Mouse (Mus musculus) forebrain, embryonic 16.5 days (tissue): ENCODE results near the gene 1110051M20Rik. TPM values are rescaled to one million over a fixed set of nuclear protein-coding genes. Genes with fewer than 3 reads are reported as not detected.

Experiments used
- ATAC-seq: fragments of 200-750 bp; cut with Nextera tagmentation; 2 replicates; pipeline ENCODE4 v1.8.0; 2017; ENCODE audit warnings: mild to moderate bottlenecking, moderate library complexity
- H3K27ac ChIP-seq: fragments of 300-500 bp; sonication (generic); 2 replicates; pipeline ENCODE4 v1.5.1; 2014; ENCODE audit warnings: low read length, control low read depth
- H3K27me3 ChIP-seq: fragments of 300-500 bp; sonication (generic); replicated peaks from 2 replicates; pipeline ENCODE4 v1.6.1; 2014; ENCODE audit warnings: low read length; ENCODE audit not compliant: control insufficient read depth, insufficient read depth
- H3K36me3 ChIP-seq: fragments of 300-500 bp; sonication (generic); 2 replicates; pipeline ENCODE4 v1.6.1; 2014; ENCODE audit not compliant: control insufficient read depth, insufficient read depth
- H3K4me1 ChIP-seq: fragments of 300-500 bp; sonication (generic); replicated peaks from 2 replicates; pipeline ENCODE4 v1.6.1; 2014; ENCODE audit warnings: low read length; ENCODE audit not compliant: control insufficient read depth, insufficient read depth
- H3K4me2 ChIP-seq: fragments of 300-500 bp; sonication (generic); 2 replicates; pipeline ENCODE4 v1.6.1; 2014; ENCODE audit warnings: mild to moderate bottlenecking, low read length, control low read depth
- H3K4me3 ChIP-seq: fragments of 300-500 bp; sonication (generic); replicated peaks from 2 replicates; pipeline ENCODE4 v1.5.1; 2014; ENCODE audit warnings: mild to moderate bottlenecking, low read length, control low read depth
- H3K9ac ChIP-seq: fragments of 300-500 bp; sonication (generic); replicated peaks from 2 replicates; pipeline ENCODE4 v1.6.1; 2014; ENCODE audit warnings: low read depth, low read length, control low read depth
- H3K9me3 ChIP-seq: fragments of 300-500 bp; sonication (generic); 2 replicates; pipeline ENCODE4 v1.6.1; 2016; ENCODE audit warnings: low read length; ENCODE audit not compliant: control insufficient read depth
- WGBS: fragments of 180-500 bp; shearing (Covaris S2); extraction: QIAGEN DNeasy Blood & Tissue Kit; methylation state at CpG from one replicate; pipeline ENCODE4 v1.1.7; 2014; 5-methylcytosine and 5-hydroxymethylcytosine counted together
- polyA plus RNA-seq: library from polyadenylated mRNA; unstranded; fragments of >200 nt; fragmentation: Nextera tagmentation; extraction: Ambion mirVana; gene quantifications from 2 replicates; pipeline ENCODE4 v1.2.1, GENCODE M21; 2015

The 1110051M20Rik gene
- polyA plus RNA-seq, 1 experiment from 2014 or later: 187 TPM

- Histone ChIP-seq H3K4me3 (peak overlapping the region; percentile 62), H3K36me3 (no peaks in the 10 kb centered on the region), H3K4me1 (peaks cover 28% of the 10 kb centered on the region), H3K27ac (no peak overlapping the region), H3K9me3 (no peaks in the 10 kb centered on the region), H3K9ac (peak overlapping the region; percentile 46), H3K4me2 (peak overlapping the region; percentile 97), H3K27me3 (no peaks in the 10 kb centered on the region)
- peak; percentile 39 for ATAC-seq
- 39% methylated on average over 5 of the region's 5 CpGs for WGBS
Observed at GRCm38 (mm10) chr2:91258054-91258453, 186.4 kb downstream of the 1110051M20Rik start.

DNA sequence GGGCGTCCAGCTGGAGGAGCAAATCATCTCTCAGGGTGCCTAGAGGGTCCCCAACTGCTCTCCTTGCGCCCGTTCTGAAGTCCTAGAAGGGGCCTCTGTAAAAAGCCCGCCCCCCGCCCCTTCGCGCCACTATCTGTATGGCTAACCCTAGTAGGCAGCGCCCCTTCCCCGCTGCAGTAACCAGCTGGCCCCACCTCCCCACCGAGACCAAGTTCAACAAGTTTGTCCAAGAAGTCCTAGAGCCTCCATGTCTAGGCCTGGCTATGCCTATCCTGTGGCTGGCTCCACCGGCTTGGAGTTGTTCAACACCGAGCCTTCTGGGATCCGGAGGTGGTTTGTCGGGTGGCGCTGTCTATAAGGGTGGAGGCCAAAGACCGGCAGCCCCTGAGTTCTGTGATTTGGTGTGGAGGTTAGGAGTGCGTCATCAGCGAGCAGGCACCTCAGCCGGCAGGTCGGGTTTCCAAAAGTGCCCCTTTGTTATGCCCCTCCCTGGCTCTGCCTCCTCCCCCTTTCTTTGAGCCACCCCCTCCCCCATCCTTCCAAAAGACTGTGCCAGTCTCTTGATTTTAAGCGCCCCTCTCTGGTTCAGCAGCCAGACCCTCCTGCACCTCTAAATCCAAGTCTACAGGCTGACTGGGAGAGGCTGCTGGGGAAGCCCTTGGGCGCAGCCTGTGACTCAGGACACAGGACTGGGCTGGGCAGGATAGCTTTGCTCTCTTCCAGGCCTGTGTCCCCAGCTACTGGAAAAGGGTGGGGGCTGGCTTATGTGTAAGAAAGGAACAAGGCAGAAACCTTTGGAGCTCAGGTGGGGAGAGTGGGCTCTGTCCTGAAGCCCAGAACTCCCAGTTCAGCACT, 187.2 kb downstream of the 1110051M20Rik start:
- peak overlapping the region; percentile 97 for H3K4me2 ChIP-seq
- under 1% methylated on average over 22 of the region's 22 CpGs for WGBS
- H3K27me3 ChIP-seq: no peaks in the 10 kb centered on the region
- no peak overlapping the region for H3K27ac ChIP-seq
- H3K9ac ChIP-seq: peak overlapping the region; percentile 69
- no peaks in the 10 kb centered on the region for H3K36me3 ChIP-seq
- H3K9me3 ChIP-seq: no peaks in the 10 kb centered on the region
- peaks cover 28% of the 10 kb centered on the region for H3K4me1 ChIP-seq
- peak overlapping the region; percentile 62 for H3K4me3 ChIP-seq
- ATAC-seq: peak; percentile 62

GRCm38 (mm10) chr2:91256256-91257125, 188.0 kb downstream of the 1110051M20Rik start:
- WGBS: under 1% methylated on average over 50 of the region's 52 CpGs
- Histone ChIP-seq H3K9me3 (no peaks in the 10 kb centered on the region), H3K4me3 (peak overlapping the region; percentile 62), H3K4me1 (peaks cover 28% of the 10 kb centered on the region), H3K27ac (no peak overlapping the region), H3K27me3 (no peaks in the 10 kb centered on the region), H3K36me3 (no peaks in the 10 kb centered on the region), H3K9ac (peak overlapping the region; percentile 69), H3K4me2 (peak overlapping the region; percentile 97)
- peak; percentile 63 for ATAC-seq

DNA sequence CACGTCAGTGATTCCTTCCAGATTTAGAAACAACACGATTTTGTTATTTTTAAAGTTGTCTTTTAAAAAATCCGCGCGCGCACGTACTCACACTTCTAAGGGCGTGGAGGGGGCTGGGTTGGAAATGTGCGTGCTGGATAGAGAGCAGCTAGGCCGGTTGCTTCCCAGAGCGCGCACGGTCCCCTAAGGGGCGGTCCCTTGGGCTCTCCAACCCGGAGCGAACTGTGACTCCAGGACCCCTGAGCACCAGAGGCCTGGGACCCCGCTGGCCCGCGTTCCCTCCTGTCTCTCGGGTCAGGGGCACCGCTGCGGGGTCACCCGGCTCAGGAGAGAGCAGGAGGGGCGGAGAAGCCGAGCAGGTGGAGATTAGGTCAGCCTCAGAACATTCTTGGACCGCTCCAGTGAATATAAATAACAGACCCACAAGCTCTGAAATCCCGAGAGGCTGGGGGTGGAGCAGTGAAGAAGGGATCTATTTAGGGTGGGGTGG, 188.8 kb downstream of the 1110051M20Rik start, which contains the start of gene Pacsin3:
Pacsin3 (plus strand) TSS at position 294 of the 490 bp plus-strand sequence.
- H3K4me3 ChIP-seq: peak within 1 kb of the TSS; percentile 62

DNA sequence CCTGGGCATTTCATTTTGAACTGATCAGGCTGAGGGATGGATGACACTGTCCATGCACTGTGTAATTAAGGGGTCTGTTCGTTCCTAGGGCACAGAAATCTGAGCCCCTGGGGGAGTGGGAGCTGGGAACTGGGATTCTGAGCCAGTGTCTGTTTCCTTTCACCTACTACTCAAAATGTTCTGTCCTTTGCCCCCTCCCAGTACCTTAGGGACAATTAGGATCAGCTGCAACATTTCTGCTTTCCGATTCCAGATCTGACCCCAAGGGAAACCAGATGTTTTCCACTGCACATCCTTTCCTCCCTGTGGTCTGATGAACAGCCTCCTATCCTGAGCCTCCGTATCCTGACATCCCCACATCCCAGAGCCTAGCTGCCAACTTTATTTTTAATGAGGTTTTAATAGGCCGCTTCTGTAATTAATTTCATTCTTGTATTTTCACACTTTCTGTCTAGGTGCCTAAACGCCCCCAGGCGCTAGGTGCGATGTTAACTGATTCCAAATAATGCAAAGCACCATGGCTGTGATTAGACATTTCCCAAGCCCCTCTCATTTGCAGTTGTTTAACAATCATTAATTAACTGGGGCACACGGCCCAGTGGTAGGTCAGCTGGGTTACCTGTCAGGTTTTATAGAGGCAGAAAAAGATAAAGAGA, 189.7 kb downstream of the 1110051M20Rik start:
- Histone ChIP-seq H3K4me2 (peak overlapping the region; percentile 97; the same call in 1 of the 2 replicates), H3K4me1 (peaks cover 28% of the 10 kb centered on the region), H3K4me3 (no peak overlapping the region), H3K27me3 (no peaks in the 10 kb centered on the region; the same call in 1 of the 2 replicates), H3K9me3 (no peaks in the 10 kb centered on the region), H3K9ac (no peak overlapping the region), H3K27ac (no peak overlapping the region), H3K36me3 (no peaks in the 10 kb centered on the region)
- no peak for ATAC-seq
- WGBS: 23% methylated on average over 8 of the region's 8 CpGs

More for the DNA sequence above, 188.8 kb downstream of the 1110051M20Rik start, which contains the start of gene Pacsin3:
- Histone ChIP-seq H3K4me1 (peaks cover 28% of the 10 kb centered on the region), H3K9me3 (no peaks in the 10 kb centered on the region), H3K27ac (no peak within 1 kb of the TSS), H3K27me3 (no peaks in the 10 kb centered on the region; the same call in 1 of the 2 replicates), H3K36me3 (no peaks in the 10 kb centered on the region), H3K9ac (peak within 1 kb of the TSS; percentile 69), H3K4me2 (peak within 1 kb of the TSS; percentile 97)
- 1% methylated on average over 27 of the region's 27 CpGs for WGBS
- peak; percentile 21; the same call in 1 of the 2 replicates for ATAC-seq

GRCm38 (mm10) chr2:91252512-91252911, 192.0 kb downstream of the 1110051M20Rik start:
- 52% methylated on average over 4 of the region's 4 CpGs for WGBS
- H3K27me3 ChIP-seq: no peaks in the 10 kb centered on the region; the same call in 1 of the 2 replicates
- no peaks in the 10 kb centered on the region for H3K9me3 ChIP-seq
- H3K4me3 ChIP-seq: no peak overlapping the region
- no peaks in the 10 kb centered on the region for H3K36me3 ChIP-seq
- no peak for ATAC-seq
- H3K4me2 ChIP-seq: no peak overlapping the region
- peaks cover 21% of the 10 kb centered on the region for H3K4me1 ChIP-seq
- no peak overlapping the region for H3K9ac ChIP-seq
- H3K27ac ChIP-seq: no peak overlapping the region

- no peak for ATAC-seq
Observed at GRCm38 (mm10) chr2:91252001-91252400, 192.5 kb downstream of the 1110051M20Rik start.

DNA sequence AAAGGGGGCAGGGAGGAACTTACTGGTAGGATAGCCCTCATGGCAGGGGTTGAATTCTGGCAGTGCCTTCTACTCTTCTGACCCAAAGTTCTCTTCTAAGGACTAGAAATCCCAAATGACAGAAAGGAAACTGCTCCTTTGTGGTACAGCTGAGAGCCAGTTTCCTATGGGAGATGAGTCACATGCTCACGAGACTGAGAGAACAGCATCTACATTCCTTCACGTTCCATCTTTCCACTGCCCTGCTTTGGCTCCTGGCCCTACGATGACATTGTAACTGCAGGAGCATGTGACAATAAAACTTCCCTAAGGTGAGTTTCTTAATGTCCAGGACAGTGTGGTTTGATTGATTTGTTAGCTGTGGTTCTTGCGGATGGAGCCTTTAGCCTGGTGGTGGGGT, 196.1 kb downstream of the 1110051M20Rik start:
- 91% methylated on average over 4 of the region's 4 CpGs for WGBS
- H3K9ac ChIP-seq: no peak overlapping the region

More at GRCm38 (mm10) chr2:91252001-91252400, 192.5 kb downstream of the 1110051M20Rik start:
- H3K4me1 ChIP-seq: peaks cover 16% of the 10 kb centered on the region
- H3K4me3 ChIP-seq: no peak overlapping the region
- no peak overlapping the region for H3K27ac ChIP-seq
- no peak overlapping the region for H3K4me2 ChIP-seq
- no peak overlapping the region for H3K9ac ChIP-seq
- H3K27me3 ChIP-seq: no peaks in the 10 kb centered on the region; the same call in 1 of the 2 replicates
- no peaks in the 10 kb centered on the region for H3K9me3 ChIP-seq
- no peaks in the 10 kb centered on the region for H3K36me3 ChIP-seq
- 78% methylated on average over 4 of the region's 4 CpGs for WGBS

More for the DNA sequence above, 196.1 kb downstream of the 1110051M20Rik start:
- Histone ChIP-seq H3K27me3 (no peaks in the 10 kb centered on the region; the same call in 1 of the 2 replicates), H3K36me3 (no peaks in the 10 kb centered on the region), H3K4me3 (no peak overlapping the region), H3K27ac (no peak overlapping the region), H3K4me2 (no peak overlapping the region), H3K4me1 (no peaks in the 10 kb centered on the region), H3K9me3 (no peaks in the 10 kb centered on the region)
- ATAC-seq: no peak
